Mouse (Mus musculus): ENCODE measurements at regions not wholly inside any gene's neighbourhood (a gene's known extent, or its start where the extent isn't known, plus 50 kb on each side); places are given as distances from the start of the nearest gene placed in this dataset.

- no peak for ATAC-seq (replicated peaks; ENCODE audit: low FRiP score, low read depth)
- Histone ChIP-seq H3K4me3 (replicated peaks; ENCODE audit: low read depth, low read length) (no peak overlapping the region), H3K27ac (no peak overlapping the region), H3K9me3 (replicated peaks; ENCODE audit: low read length) (no peaks in the 10 kb centered on the region), H3K9ac (ENCODE audit: low read depth, low read length) (no peak overlapping the region), H3K4me1 (replicated peaks; ENCODE audit: insufficient read depth, low read length) (0 out of 2 replicates have a peak, but pooled peaks cover under 1% of the 10 kb centered on the region), H3K36me3 (ENCODE audit: insufficient read depth, low read length) (no peaks in the 10 kb centered on the region), H3K4me2 (ENCODE audit: low read length) (no peak overlapping the region), H3K27me3 (ENCODE audit: insufficient read depth, low read length) (no peaks in the 10 kb centered on the region)
- TF ChIP-seq CTCF (IDR thresholded peaks at IDR 0.05; ENCODE audit: low read depth) = no peak
- 89% methylated on average over 4 of the region's 4 CpGs for WGBS
- no peak for DNase-seq (ENCODE audit: low spot score)
Observed at GRCm38 (mm10) chr15:7039825-7040224, 50.6 kb upstream of the Lifr start.
